Mouse (Mus musculus): ENCODE measurements around the gene Gm7257.

Gm7257 gene

DNA sequence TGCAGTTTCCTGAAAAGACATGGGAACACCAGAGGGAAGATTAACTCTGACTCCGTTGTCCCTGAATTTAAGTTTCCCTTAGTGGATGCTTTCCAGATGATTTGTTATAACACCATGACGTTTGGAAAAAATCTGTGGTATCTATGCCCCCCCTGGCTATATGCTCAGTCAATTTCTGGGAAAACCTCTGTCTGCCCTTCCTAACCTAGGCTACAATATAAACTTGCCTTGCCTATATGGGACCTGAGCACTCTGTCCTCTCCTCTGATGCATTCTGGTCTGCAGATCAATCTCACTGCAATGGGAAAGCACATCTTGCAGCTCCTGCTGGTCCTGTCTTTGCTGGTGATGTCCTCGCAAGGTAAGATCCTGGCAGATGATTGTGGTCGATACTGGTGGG, at the start of gene Gm7257:
Gm7257 (plus strand) TSS at position 301 of the 400 bp plus-strand sequence.
- DNase-seq: no peak

DNA sequence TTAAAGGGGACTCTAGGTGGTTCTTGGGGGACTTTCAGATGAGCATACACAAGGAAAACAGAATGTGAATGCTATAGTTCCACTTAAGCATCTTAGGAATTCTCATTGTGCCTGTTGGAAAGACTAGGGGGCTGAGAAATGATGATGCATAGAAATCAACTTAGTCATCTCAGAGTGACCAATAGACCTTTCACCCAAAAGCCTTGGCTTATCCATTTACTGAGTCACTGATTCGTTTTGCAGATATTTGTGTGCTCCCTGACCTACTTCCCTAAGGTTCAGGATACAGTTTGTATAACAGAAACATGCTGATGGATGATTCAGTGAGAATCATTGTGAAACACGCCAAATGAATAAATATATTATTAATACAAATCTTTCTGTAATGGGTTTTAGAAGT, 28.7 kb upstream of the Gm7257 start:
- DNase-seq: no peak

DNA sequence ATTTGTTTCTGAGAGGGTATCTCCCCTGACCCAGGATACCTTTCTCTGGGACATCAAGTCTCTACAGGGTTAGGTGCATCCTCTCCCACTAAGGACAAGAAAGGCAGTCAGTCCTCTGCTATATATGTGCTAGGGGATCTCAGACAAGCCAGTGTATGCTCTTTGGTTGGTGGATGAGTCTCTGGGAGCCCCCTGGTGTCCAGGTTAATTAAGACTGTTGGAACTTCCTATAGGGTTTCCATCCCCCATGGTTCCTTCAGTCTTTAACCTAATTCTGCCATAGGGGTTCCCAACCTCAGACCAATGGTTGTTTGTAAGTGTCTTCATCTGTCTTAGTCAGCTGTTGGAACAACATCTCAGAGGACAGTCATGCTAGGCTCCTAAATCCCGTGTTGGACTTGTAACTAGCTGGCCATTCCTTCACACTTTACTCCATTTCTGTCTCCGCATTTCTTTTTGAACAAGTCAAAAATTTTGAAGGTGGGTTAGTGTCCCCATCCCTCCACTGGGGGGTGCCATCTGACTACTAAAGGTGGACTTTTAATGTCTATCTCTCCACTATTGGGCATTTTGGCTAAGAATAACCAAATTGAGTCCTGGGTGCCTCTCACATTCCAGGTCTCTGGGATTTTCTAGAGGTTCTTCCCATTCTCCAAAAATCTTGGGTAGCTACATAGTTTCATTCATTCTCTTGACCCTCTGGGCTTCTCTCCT, 3.5 kb downstream of the Gm7257 start:
- no peak for DNase-seq

DNA sequence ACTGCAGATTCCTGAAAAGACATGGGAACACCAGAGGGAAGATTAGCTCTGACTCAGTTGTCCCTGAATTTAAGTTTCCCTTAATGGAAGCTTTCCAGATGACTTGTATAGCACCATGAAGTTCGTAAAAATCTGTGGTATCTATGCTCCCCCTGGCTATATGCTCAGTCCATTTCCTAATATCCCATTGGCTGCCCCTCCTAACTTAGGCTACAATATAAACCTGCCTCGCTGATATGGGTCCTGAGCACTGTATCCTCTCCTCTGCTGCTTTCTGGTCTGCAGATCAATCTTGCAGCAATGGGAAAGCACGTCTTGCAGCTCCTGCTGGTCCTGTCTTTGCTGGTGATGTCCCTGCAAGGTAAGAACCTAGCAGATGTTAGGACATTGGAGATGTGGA, 43.7 kb downstream of the Gm7257 start, which contains the start of gene Gm9513:
Gm9513 (plus strand) TSS at position 301 of the 400 bp plus-strand sequence.
- DNase-seq: no peak

All from retina, postnatal 1 day (tissue).